Mouse (Mus musculus): ENCODE measurements around the gene Sdhd.
"Not testable (repeated sequence)": the region's sequence is repeated elsewhere in the genome, so short reads cannot be mapped to it uniquely, and the experiment has no call there.

DNA sequence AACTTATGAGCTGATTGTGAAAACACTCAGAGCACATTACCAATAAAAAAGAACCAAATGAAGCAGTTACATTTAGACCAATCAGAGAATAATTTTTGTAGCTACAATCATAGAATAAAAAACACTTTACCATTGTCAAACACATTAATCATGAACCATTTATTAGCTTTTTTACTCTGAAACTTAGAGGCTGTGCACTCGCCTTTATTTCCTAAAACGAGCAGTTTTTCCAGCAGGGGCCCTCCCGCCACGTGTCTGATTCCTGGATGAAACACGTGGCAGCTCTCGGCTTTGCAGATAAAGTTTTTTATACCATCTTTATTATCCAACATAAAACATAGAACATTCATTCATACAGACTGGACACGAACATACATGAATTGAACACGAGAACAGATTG, 27.3 kb upstream of the Sdhd start:
- TF ChIP-seq MAFK (IDR thresholded peaks at IDR 0.05; ENCODE audit: insufficient read depth, low read depth, low read length); ZC3H11A (IDR thresholded peaks at IDR 0.05; ENCODE audit: borderline replicate concordance, low read depth, low read length); HCFC1 (IDR thresholded peaks at IDR 0.05; ENCODE audit: borderline replicate concordance, insufficient read depth, low read length); ZNF384 (IDR thresholded peaks at IDR 0.05; ENCODE audit: low read depth, low read length): not testable (repeated sequence)

Data from ES-E14 (cell line).